Mouse (Mus musculus) cerebellum, adult 9-11 months (tissue): ENCODE results near the gene Fgfr2.

Source experiments
- DNase-seq: peaks from one replicate; pipeline ENCODE4 v3.0.0; 2022

Gene Fgfr2

DNA sequence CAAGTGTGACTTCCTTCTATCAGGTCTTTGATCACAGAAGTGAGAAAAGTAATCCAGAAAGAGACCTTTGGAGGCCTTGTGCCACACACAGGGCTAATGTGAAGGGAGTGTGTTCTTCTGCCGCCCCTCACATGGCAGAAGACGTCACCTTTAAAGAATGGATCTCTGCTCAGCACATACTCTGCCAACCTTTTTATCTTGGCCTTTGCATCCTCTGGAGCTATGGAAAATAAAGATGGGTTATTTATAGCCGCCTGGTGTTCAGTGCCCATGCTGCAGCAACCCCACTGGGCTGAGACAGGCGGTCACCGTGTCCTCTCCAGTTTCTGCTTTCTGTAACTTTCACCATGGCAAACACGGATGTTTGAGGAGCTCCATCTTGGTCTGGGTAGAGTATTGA lies 1515.1 kb downstream of the Fgfr2 start:
- DNase-seq = no peak

DNA sequence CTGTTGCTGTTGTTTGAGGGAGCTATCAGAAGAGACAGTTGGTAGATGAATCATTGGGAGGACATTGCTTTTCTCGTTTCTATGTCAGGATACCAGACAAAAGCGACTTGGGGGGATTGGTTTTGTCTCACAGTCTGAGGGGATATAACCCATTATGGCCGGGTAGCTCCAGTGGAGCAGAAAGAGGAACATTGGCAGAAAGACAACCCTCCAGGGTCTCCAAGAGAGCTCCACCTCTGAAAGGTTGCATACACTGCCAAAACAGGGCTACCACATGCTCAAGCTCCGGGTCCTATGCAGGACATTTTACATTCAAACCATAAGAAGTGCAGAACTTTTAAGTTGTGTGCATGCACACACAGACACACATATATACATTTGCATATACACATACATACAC lies 1517.7 kb downstream of the Fgfr2 start:
- no peak for DNase-seq

DNA sequence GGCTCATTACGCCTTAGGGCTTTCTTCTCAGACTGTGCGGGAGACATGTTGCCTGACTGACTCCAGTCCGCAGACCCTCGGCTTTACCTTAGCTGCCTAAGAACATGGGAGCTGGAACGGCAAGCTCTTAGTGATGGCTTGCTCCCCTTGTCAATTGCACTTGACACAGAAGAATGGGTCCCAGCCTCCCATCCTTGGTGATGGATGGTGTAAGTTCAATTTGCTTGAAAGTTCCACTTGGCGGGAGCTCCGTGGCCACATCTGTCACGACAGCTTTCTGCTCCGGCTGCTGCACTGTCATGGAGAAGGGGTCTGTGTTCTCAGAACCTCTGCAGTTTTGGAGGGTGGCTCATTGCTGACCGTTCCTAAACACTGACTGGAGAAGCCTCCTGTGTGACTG lies 1518.2 kb downstream of the Fgfr2 start:
- no peak for DNase-seq

- no peak for DNase-seq
Measured at GRCm38 (mm10) chr7:131603186-131603585, 1520.0 kb downstream of the Fgfr2 start.

- no peak for DNase-seq
Measured at GRCm38 (mm10) chr7:131602106-131602505, 1521.0 kb downstream of the Fgfr2 start.

- DNase-seq = peak; percentile 3
Measured at GRCm38 (mm10) chr7:131598483-131598824, 1524.7 kb downstream of the Fgfr2 start.

GRCm38 (mm10) chr7:131597779-131598482 lies 1525.2 kb downstream of the Fgfr2 start:
- DNase-seq = peak; percentile 4

GRCm38 (mm10) chr7:131585551-131585950 lies 1537.6 kb downstream of the Fgfr2 start:
- no peak for DNase-seq

GRCm38 (mm10) chr7:131582178-131582577 lies 1541.0 kb downstream of the Fgfr2 start:
- no peak for DNase-seq

DNA sequence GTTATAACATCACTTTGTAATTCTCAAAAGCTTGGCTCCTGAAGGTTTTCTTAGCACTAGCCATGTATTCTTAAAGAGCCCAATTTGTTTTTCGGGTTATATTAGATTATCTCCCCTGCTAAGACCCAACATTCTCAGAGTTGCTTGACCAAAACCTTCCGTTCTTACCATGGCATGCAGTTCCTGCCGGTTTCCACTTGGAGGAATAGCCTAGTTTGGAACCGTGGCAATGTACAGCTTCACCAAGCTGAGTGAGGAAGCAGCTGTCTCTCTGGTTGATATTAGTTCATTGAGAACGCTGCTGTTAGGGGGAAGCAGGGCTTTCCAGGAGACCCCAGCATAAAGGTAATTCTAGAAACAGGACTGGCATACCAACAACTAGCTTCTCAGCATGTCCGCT lies 1547.9 kb downstream of the Fgfr2 start:
- DNase-seq = no peak

GRCm38 (mm10) chr7:131560697-131561042 lies 1562.5 kb downstream of the Fgfr2 start:
- DNase-seq = no peak

GRCm38 (mm10) chr7:131559986-131560696 lies 1563.0 kb downstream of the Fgfr2 start, which contains the start of gene Bub3:
Bub3 (plus strand) TSS chr7:131560222.
- peak; percentile 95 for DNase-seq

- DNase-seq = no peak
Measured at GRCm38 (mm10) chr7:131557751-131558150, 1565.4 kb downstream of the Fgfr2 start.

DNA sequence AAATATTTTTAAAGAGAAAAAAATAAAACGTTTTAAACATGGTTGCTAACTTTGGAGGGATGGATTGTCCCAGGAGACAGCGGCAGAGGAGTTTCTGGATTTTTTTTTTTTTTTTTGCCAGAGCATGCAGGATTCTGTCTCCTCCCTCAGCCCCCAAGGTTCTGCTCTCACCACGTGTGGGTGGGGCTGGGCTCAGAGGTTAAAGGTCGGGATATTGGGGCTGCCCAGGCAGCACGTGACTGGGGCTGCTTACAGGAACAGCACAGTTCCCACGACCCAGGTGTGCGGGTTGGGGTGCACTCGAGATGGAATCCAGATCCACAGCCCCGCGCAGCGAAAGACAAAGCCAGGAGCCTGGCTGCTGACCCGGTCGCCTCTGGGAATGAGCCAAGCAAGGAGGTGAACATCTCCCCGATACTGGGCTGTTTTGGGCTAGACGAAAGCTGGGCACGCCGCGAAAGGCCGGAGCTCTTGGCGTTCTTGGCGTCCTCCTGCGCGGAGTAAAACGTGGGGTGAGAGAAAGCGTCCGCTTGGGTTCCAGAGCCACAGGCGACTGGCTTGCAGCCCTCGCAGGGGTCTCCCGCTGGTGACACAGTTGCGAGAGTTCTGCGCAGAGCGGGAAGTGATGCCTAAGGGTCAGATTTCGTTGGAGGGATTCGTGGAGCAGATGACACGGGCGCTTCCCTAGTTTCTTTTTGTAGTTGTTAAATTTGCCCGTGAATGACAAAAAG lies 1566.4 kb downstream of the Fgfr2 start:
- no peak for DNase-seq

- no peak for DNase-seq
Measured at GRCm38 (mm10) chr7:131556116-131556515, 1567.0 kb downstream of the Fgfr2 start.

DNA sequence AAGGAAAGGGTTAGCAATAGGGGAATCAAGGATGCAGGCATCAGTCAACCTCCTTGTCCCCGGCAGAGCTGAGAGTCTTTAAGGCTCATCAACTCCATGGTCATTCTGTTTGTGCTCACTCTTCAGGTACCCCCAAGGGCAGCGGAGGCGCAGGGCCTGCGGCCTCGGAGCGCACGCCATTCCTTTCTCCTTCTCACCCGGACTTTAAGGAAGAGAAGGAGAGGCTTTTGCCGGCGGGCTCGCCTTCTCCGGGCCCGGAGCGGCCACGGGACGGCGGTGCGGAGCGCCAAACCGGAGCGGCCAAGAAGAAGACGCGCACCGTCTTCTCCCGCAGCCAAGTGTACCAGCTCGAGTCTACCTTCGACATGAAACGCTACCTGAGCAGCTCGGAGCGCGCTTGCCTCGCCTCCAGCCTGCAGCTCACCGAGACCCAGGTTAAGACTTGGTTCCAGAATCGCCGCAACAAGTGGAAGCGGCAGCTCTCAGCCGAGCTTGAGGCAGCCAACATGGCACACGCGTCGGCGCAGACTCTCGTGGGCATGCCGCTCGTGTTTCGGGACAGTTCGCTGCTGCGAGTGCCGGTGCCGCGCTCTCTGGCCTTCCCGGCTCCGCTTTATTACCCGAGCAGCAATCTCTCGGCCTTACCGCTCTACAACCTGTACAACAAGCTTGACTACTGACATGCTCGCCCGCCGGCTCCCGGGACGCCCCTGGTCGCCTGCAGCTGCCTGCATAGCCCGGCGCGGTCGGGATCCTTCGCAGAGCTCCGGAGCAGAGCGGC lies 1567.7 kb downstream of the Fgfr2 start:
- no peak for DNase-seq

DNA sequence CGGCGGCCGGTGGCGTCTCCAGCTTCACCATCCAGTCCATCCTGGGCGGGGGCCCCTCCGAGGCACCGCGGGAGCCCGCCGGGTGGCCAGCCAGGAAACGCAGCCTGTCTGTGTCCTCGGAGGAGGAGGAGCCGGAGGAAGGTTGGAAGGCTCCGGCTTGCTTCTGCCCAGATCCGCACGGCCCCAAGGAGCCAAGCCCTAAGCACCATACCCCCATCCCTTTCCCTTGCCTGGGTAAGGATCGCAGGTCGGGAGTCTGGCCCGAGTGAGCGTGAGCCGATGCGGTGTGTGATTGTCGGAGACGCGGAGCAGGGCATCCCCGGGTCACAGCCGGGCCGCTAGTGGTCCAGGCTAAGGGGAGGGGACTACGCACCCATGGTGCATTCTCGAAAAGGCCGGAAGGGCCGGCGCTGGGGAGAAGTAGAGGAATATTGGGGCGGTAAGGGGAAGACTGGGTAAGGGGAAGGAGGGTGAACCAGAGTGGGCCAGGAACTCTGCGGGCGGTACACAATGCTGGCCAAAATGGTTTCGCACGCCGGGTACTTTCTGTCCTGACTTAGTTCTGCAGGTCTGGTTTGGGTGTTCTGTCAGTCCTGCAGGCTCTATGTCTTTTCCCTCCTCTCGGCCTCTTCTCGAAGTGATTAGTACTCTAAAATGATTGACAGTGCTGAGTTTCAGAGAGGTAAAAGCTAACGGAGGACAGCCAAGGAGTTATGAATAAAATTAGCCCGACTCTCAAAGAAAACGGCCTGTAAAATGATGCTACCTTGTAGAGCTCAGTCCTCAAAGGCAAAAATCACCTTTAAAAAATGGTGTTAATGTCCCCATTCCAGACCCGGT lies 1568.6 kb downstream of the Fgfr2 start:
- DNase-seq = no peak

DNA sequence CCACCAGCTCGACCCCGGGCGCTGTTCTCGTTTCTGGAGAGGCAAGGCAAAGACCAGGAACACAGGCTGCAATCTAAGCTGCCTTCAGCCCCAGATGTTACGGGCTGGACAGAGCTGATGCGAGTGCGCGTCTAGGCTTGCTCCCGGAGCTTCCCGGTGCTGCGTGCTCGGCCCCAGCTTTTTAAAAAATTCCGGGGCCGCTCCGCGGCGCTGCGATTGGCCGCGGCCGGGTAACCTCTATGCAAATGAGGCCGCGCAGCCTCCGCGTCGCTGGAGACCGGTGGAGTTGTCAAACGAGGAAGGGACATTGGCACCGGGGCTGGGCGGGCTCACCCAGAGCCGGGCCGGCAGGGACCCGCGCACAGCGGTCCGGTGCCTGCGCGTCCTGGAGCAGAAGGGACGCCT lies 1569.4 kb downstream of the Fgfr2 start:
- no peak for DNase-seq

- no peak for DNase-seq
Measured at GRCm38 (mm10) chr7:131552781-131553180, 1570.4 kb downstream of the Fgfr2 start.

DNA sequence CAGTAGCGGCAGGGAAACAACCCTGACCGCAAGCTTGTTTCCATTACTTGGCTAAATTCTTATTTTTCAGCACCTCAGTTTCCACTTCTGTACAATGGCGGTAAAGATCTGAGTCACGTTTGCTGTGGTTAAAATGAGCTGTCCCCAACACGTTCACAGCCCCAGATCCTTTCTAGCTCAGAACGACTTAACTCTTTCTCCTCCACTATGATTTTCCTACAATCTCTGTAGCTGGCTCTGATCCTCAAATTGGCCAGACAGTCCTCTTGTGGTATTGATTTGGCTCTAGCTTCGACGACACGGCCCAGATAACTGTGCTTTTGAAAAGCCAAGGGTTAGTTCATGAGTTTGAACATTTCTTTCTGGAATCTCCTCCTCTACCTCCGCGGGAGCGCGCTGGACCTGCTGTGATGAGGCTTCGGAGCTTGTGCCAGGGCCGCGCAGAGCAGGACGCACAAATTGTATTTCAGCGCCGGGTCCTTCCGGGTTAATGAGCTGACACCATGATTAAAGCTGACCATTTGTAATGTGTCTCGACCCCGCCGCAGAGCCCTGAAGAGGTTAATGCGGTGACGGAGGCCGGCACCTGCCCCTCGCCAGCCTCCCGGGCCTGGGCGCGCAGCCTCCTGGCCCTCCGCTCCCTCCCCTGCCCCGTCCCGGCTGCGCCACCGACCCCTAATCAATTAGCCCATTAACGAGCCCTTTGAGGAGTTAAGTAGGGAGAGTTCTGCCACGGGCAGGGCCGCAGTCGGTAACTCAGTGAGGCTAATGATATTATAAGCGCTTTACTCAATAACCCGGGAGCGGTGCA lies 1571.0 kb downstream of the Fgfr2 start:
- no peak for DNase-seq

GRCm38 (mm10) chr7:131551471-131551870 lies 1571.7 kb downstream of the Fgfr2 start:
- DNase-seq = no peak
